Mouse (Mus musculus) limb, embryonic 14.5 days (tissue): ENCODE data around the gene Mcfd2. TPM values are rescaled to one million over a fixed set of nuclear protein-coding genes. Genes with fewer than 3 reads are reported as not detected.
A peak's percentile ranks its signal among the peaks of the same experiment; 100 is the strongest.

Experiments
- ATAC-seq: fragments of 200-750 bp; cut with Nextera tagmentation; 2 replicates; pipeline ENCODE4 v1.8.0; 2017; ENCODE audit warnings: low read depth, moderate number of reproducible peaks, moderate TSS enrichment; ENCODE audit not compliant: low FRiP score
- DNase-seq: peaks from one replicate; pipeline ENCODE4 v3.0.0-alpha.2; 2015; ENCODE audit warnings: low spot score
- H3K27ac ChIP-seq: fragments of 300-500 bp; sonication (generic); replicated peaks from 2 replicates; pipeline ENCODE4 v1.5.1; 2014; ENCODE audit warnings: low read depth, mild to moderate bottlenecking, low read length, moderate library complexity, mixed read lengths
- H3K27me3 ChIP-seq: fragments of 300-500 bp; sonication (generic); 2 replicates; pipeline ENCODE4 v1.6.1; 2014; ENCODE audit warnings: low read length, mixed read lengths; ENCODE audit not compliant: control insufficient read depth, insufficient read depth
- H3K36me3 ChIP-seq: fragments of 300-500 bp; sonication (generic); 2 replicates; pipeline ENCODE4 v1.6.1; 2014; ENCODE audit warnings: mild to moderate bottlenecking, low read length, moderate library complexity, mixed read lengths; ENCODE audit not compliant: control insufficient read depth, insufficient read depth
- H3K4me1 ChIP-seq: fragments of 300-500 bp; sonication (generic); 2 replicates; pipeline ENCODE4 v1.6.1; 2014; ENCODE audit warnings: antibody characterized with exemption, low read length, mixed read lengths; ENCODE audit not compliant: control insufficient read depth, insufficient read depth
- H3K4me2 ChIP-seq: fragments of 300-500 bp; sonication (generic); replicated peaks from 2 replicates; pipeline ENCODE4 v1.6.1; 2014; ENCODE audit warnings: low read depth, mild to moderate bottlenecking, low read length, moderate library complexity; ENCODE audit not compliant: severe bottlenecking
- H3K4me3 ChIP-seq: fragments of 300-500 bp; sonication (generic); replicated peaks from 2 replicates; pipeline ENCODE4 v1.5.1; 2014; ENCODE audit warnings: low read length
- H3K9ac ChIP-seq: fragments of 300-500 bp; sonication (generic); 2 replicates; pipeline ENCODE4 v1.6.1; 2014; ENCODE audit warnings: mild to moderate bottlenecking, low read depth, low read length, moderate library complexity; ENCODE audit not compliant: severe bottlenecking
- H3K9me3 ChIP-seq: fragments of 300-500 bp; sonication (generic); 2 replicates; pipeline ENCODE4 v1.6.1; 2016; ENCODE audit warnings: low read length; ENCODE audit not compliant: control insufficient read depth
- POLR2A ChIP-seq: fragments of 200-500 bp; IDR thresholded peaks from 2 replicates; pipeline ENCODE4 v1.8.0; 2012; ENCODE audit warnings: inconsistent platforms, mild to moderate bottlenecking, moderate library complexity, borderline replicate concordance; ENCODE audit not compliant: insufficient read depth, insufficient read length; ENCODE audit errors: extremely low read depth
- WGBS: fragments of 180-500 bp; shearing (Covaris S2); extraction: QIAGEN DNeasy Blood & Tissue Kit; methylation state at CpG from one replicate; pipeline ENCODE4 v1.1.7; 2014; 5-methylcytosine and 5-hydroxymethylcytosine counted together
- polyA plus RNA-seq, 2 experiments: library from polyadenylated mRNA; depleted of rRNA in 1 of 2; stranded (reverse) in 1 of 2; unstranded in 1 of 2; fragments of >200 nt; fragmentation: Nextera tagmentation in 1 of 2; extraction: Ambion mirVana in 1 of 2; gene quantifications; 2 replicates each; pipeline versions ENCODE4 v1.2.1 to v1.2.3; 2012 to 2014

The Mcfd2 gene
- polyA plus RNA-seq, 2 experiments = 70.3 to 98.4 TPM

DNA sequence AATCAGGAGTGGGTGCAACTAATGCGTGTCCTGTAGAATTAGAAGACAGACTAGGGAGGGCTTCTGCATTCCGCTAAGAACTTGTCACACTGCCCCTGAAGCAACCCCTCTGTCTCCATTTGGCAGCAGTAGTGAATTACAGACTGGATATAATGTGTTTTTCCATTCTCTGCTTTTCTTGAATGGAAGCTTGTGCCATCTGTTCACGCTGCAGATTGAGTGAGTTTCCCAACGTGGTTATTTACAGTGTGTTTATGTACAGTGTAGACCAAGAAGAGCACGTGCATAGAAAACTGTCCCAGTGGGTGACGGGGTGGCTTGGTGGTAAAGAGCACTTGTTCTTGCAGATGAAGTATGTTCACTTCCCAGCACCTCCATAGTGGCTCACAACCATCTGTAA is 3.7 kb upstream of the Mcfd2 start:
- Histone ChIP-seq H3K4me2 (no peak overlapping the region), H3K27me3 (no peaks in the 10 kb centered on the region), H3K9ac (no peak overlapping the region), H3K27ac (no peak overlapping the region), H3K4me3 (no peak overlapping the region), H3K4me1 (peaks cover 9% of the 10 kb centered on the region), H3K9me3 (no peaks in the 10 kb centered on the region), H3K36me3 (no peaks in the 10 kb centered on the region)
- DNase-seq (no peak), ATAC-seq (no peak)
- TF ChIP-seq POLR2A = no peak
- WGBS = 82% methylated on average over 6 of the region's 6 CpGs

DNA sequence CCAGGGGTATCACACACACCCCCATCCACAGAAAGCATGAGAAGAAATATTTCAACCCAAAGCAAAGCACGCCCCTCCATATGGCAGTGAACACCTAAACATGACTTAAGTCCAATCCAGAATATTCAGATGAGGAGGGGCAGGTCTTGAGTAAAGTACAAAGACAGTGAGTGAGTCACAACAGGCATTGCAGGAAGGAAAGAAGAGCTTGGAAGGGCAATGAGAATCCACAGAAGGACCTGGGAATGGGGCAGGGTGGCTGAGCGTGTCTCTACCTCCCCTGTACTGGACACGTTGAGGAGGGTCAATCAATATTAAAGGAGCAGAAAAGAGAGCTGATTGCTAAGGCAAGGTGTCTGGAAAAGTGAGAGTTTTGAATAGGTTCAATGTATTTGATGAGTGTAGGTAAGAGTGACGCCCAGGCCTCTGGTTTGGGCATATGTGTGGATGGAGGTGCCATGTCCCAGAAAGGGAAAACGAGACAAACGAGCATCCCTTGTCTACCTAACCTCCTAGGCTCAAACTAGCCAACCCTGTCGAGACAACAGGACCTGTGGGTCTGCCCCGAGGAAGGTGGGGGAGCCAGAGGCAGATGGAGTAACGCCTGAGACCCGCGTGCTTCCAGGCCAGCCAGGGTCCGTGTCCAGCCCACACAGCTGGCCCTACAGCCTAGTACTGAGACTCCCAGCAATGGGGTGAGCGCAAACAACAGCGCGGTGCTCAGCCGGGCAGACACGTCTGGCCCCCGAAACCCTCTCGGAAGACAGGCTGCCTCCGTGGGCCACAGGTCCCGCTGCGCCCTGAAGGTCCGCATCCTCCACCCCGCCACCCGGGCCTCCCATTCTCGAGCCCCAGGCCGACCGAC is 576 bp downstream of the Mcfd2 start:
- ATAC-seq (peak; percentile 49), DNase-seq (no peak)
- no peaks in the 10 kb centered on the region for H3K27me3 ChIP-seq
- peaks cover 9% of the 10 kb centered on the region for H3K4me1 ChIP-seq
- 9% methylated on average over 23 of the region's 28 CpGs for WGBS
- H3K9ac ChIP-seq = peak overlapping the region; percentile 91
- H3K36me3 ChIP-seq = peaks cover 11% of the 10 kb centered on the region; the same call in 1 of the 2 replicates
- peak overlapping the region; percentile 63 for H3K4me2 ChIP-seq
- 0 out of 2 replicates have a peak overlapping the region, but pooled peaks have one; percentile 16 for H3K27ac ChIP-seq
- peak overlapping the region; percentile 76 for H3K4me3 ChIP-seq
- no peaks in the 10 kb centered on the region for H3K9me3 ChIP-seq
- no peak for TF ChIP-seq POLR2A

DNA sequence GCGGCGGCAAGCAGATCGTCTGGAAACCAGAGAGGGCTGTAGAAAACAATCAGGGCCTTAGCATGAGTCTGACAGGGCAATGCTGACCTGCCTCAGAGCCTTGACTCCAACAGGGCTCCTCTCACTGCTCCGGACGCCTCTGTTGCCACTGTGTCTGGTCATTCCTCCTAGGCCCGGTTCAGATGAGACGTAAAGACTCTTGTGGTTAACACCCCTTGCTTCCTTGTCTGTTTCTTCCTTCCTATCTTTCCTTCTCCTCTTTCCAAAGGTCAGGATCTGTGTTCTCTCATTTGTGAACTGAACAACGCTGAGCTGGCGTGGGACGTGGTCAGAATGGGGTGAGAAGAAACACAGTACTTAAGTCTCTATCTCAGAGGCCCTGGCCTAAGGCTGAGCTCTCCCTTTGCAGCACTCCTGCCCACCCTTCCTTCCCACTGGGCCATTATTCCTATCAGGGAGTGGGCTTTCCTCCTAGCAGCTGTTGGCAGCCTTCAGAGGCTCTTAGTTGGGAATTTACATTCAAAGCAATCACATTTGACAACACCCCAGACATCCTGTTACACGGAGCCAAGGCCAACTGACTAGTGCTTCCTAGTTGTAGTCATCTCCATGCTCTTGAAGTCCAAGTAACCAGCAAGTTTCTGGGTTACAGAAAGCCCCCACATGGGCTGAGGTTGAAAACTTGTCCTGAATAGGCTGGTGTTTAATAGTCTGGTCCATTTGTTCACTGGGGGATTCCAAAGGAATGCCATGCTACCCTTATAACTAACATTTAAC is 1.5 kb downstream of the Mcfd2 start:
- peak overlapping the region; percentile 63 for H3K4me2 ChIP-seq
- H3K4me1 ChIP-seq = peaks cover 9% of the 10 kb centered on the region
- no peak for TF ChIP-seq POLR2A
- DNase-seq = no peak
- H3K4me3 ChIP-seq = peak overlapping the region; percentile 76
- H3K27me3 ChIP-seq = no peaks in the 10 kb centered on the region
- peaks cover 20% of the 10 kb centered on the region; the same call in 1 of the 2 replicates for H3K36me3 ChIP-seq
- no peaks in the 10 kb centered on the region for H3K9me3 ChIP-seq
- H3K9ac ChIP-seq = no peak overlapping the region
- H3K27ac ChIP-seq = no peak overlapping the region
- WGBS = 94% methylated on average over 11 of the region's 11 CpGs
- ATAC-seq = no peak

DNA sequence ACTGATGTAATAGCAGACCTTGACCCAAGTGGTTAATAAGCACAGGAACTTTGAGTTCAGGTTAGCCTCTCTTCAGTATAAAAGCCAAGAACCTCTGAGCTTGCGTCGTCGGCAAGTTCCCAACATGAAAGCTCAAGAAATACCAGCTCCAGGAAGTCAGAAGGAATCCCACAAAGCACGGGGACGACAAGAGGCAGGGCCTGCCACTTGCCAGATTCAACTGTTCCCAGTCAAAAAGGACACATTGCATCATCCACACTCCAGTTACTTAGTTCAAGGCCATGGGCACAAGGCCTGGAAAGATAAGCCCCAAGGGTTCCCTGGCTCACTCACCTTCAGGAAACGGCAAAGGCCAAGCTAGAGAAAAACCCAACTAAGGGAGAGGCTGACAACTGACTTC is 2.3 kb downstream of the Mcfd2 start:
- Histone ChIP-seq H3K4me3 (no peak overlapping the region), H3K27ac (no peak overlapping the region), H3K9ac (no peak overlapping the region), H3K4me2 (no peak overlapping the region), H3K27me3 (no peaks in the 10 kb centered on the region), H3K4me1 (peaks cover 9% of the 10 kb centered on the region), H3K36me3 (peaks cover 25% of the 10 kb centered on the region; the same call in 1 of the 2 replicates), H3K9me3 (no peaks in the 10 kb centered on the region)
- 94% methylated on average over 6 of the region's 6 CpGs for WGBS
- no peak for ATAC-seq
- no peak for DNase-seq
- no peak for TF ChIP-seq POLR2A

DNA sequence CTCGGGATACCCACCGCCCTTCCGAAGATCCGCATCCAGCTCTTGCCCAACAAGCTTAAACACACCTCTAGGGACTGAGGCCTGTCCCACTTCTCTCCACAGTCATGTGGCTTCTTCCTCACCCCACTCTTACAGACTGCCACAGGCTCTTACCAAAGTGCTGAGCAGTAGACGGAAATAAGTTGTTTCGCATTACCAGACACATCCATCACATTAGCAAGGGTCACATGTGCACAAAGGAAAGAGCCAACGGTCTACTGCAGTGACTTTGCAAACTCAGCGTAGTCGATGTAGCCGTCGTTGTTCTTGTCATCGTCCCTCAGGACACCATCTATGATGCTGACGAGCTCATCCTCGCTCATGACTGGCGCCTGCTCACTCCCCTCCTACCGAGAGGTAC is 10.1 kb downstream of the Mcfd2 start:
- H3K36me3 ChIP-seq = peaks cover 66% of the 10 kb centered on the region
- no peak overlapping the region for H3K9ac ChIP-seq
- no peak for TF ChIP-seq POLR2A
- WGBS = 92% methylated on average over 16 of the region's 16 CpGs
- H3K4me1 ChIP-seq = no peaks in the 10 kb centered on the region
- H3K9me3 ChIP-seq = no peaks in the 10 kb centered on the region
- no peak overlapping the region for H3K4me2 ChIP-seq
- DNase-seq = no peak
- H3K27ac ChIP-seq = no peak overlapping the region
- no peak overlapping the region for H3K4me3 ChIP-seq
- ATAC-seq = no peak
- H3K27me3 ChIP-seq = no peaks in the 10 kb centered on the region
